Mouse (Mus musculus) mouse embryonic stem cell (cell line): Measurements from ENCODE around the gene Fam89b.

Experiments used
- in situ Hi-C, 2 experiments: fragments of 300-500 bp; cut with MboI; formaldehyde crosslinking; loops; 1 replicate in 1 of 2; 3 replicates in 1 of 2; pipeline ENCODE4 v1.14.3; 2019 to 2020; ENCODE audit warnings: low sequenced_read_pairs in 2 of 2, low pct_unique_long_range_greater_than_20kb in 1 of 2, mixed read lengths in 1 of 2; ENCODE audit not compliant: unreplicated experiment in 1 of 2

The Fam89b gene

GRCm38 (mm10) chr19:5716955-5717354, 12.5 kb downstream of the Fam89b start:
- in situ Hi-C loops: no loop called here

GRCm38 (mm10) chr19:5715793-5716688, 13.4 kb downstream of the Fam89b start:
- in situ Hi-C loops: no loop called here

GRCm38 (mm10) chr19:5713730-5714129, 15.7 kb downstream of the Fam89b start:
- in situ Hi-C loops: loop anchor here in 1 of 2 experiments (5.0 kb wide), 1 partner anchor 64 kb away; no protein-coding TSS in a partner anchor

GRCm38 (mm10) chr19:5713255-5713654, 16.2 kb downstream of the Fam89b start:
- in situ Hi-C loops: loop anchor here in 1 of 2 experiments (5.0 kb wide), 1 partner anchor 64 kb away; no protein-coding TSS in a partner anchor

- in situ Hi-C loops: loop anchor here in 1 of 2 experiments (5.0 kb wide), 1 partner anchor 65 kb away; no protein-coding TSS in a partner anchor
These were observed 17.5 kb downstream of the Fam89b start for GRCm38 (mm10) chr19:5711907-5712460.

GRCm38 (mm10) chr19:5711218-5711617, 18.2 kb downstream of the Fam89b start:
- in situ Hi-C loops: loop anchor here in 1 of 2 experiments (5.0 kb wide), 1 partner anchor 66 kb away; no protein-coding TSS in a partner anchor

- in situ Hi-C loops: loop anchor here in 1 of 2 experiments (5.0 kb wide), 1 partner anchor 67 kb away; no protein-coding TSS in a partner anchor
These were observed 18.9 kb downstream of the Fam89b start for GRCm38 (mm10) chr19:5710581-5710980.

GRCm38 (mm10) chr19:5710068-5710467, 19.4 kb downstream of the Fam89b start:
- in situ Hi-C loops: loop anchor here in 1 of 2 experiments (5.0 kb wide), 1 partner anchor 67 kb away; no protein-coding TSS in a partner anchor

GRCm38 (mm10) chr19:5704801-5705571, 24.5 kb downstream of the Fam89b start:
- in situ Hi-C loops: no loop called here

- in situ Hi-C loops: no loop called here
These were observed 25.2 kb downstream of the Fam89b start, which contains the start of gene Kcnk7 for GRCm38 (mm10) chr19:5704163-5704800. Gene Kcnk7, plus strand, starts transcription at chr19:5704367.

- in situ Hi-C loops: no loop called here
These were observed 33.5 kb downstream of the Fam89b start for GRCm38 (mm10) chr19:5695849-5696462.

- in situ Hi-C loops: no loop called here
These were observed 35.7 kb downstream of the Fam89b start for GRCm38 (mm10) chr19:5693801-5694200.

GRCm38 (mm10) chr19:5692913-5693396, 36.5 kb downstream of the Fam89b start:
- in situ Hi-C loops: no loop called here

- in situ Hi-C loops: no loop called here
These were observed 37.2 kb downstream of the Fam89b start for GRCm38 (mm10) chr19:5692086-5692912.

GRCm38 (mm10) chr19:5691601-5692000, 37.9 kb downstream of the Fam89b start:
- in situ Hi-C loops: no loop called here

- in situ Hi-C loops: no loop called here
These were observed 39.1 kb downstream of the Fam89b start for GRCm38 (mm10) chr19:5690343-5690735.
